24 mouse cellular contexts compared by ENCODE assay signal in the genomic region with DNA sequence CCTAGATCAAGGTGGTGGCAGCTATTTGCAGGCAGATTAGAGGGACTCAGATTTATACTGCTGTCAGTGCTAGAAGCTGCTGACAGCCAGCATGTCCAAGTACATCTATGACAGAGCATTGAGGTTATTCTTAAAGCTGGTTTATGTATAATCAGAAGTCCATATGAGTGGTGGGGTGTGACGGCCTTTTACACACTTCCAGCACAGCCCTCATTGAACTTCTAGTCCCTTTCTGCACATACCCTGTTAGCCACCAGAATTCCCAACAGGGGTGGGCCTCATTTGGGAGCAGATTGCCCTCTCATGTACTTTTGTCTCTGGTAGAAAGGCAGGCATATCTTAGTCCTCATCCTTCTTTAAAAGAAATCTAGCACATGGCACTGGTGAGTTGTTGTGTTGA.
DNase-seq lines count a peak whose midpoint lies in the region; ATAC-seq and TF ChIP-seq lines count a peak whose summit lies in the region.
"Had no signal": no experiment of that assay in that cellular context is flagged by ENCODE, and none has a peak within 500 bp of the region (broad histone marks: within the 10 kb centered on the region; RNA-seq: fewer than 3 reads in every experiment).

No protein-coding gene starts in this region.

- TF ChIP-seq POLR2A in kidney, adult 2 months (IDR thresholded peaks at IDR 0.05; ENCODE audit: low read depth, low read length), result no peak

- WGBS in kidney, embryonic 15.5 days, result 81% methylated on average over 1 of the region's 1 CpGs
- WGBS in kidney, postnatal 0 days, result 62% methylated on average over 1 of the region's 1 CpGs
- WGBS in kidney, adult 2 months, result 88% methylated on average over 1 of the region's 1 CpGs
- WGBS in midbrain, embryonic 11.5 days, result 83% methylated on average over 1 of the region's 1 CpGs
- WGBS in midbrain, postnatal 0 days, result 74% methylated on average over 1 of the region's 1 CpGs

- DNase-seq in kidney, postnatal 36 days, result no peak
- DNase-seq in kidney, postnatal 0 days (ENCODE audit: low spot score), result no peak
- no peak for DNase-seq in kidney, adult 2 months
- DNase-seq in midbrain, embryonic 11.5 days (ENCODE audit: low spot score, missing footprints), result peak; percentile 71
- no peak for DNase-seq in midbrain, postnatal 0 days (ENCODE audit: low spot score)
- DNase-seq: adrenal gland, adult 8-10 months; adrenal gland, postnatal 14 days; adrenal gland, postnatal 36 days; B cell, adult 2 months; cerebellum, adult 11-12 months; cerebellum, adult 2 months; cerebellum, adult 9-10 months; cerebellum, postnatal 10 days; cerebellum, postnatal 25 days had no signal

- H3K4me1 ChIP-seq in kidney, embryonic 15.5 days, result no peaks in the 10 kb centered on the region
- H3K4me1 ChIP-seq in kidney, postnatal 0 days (replicated peaks; ENCODE audit: insufficient read depth, low read length), result no peaks in the 10 kb centered on the region
- no peaks in the 10 kb centered on the region for H3K4me1 ChIP-seq in kidney, adult 2 months (ENCODE audit: control insufficient read depth, insufficient read depth, low read length)
- H3K4me1 ChIP-seq in midbrain, embryonic 11.5 days (ENCODE audit: control insufficient read depth, insufficient read depth, low read length), result no peaks in the 10 kb centered on the region
- no peaks in the 10 kb centered on the region for H3K4me1 ChIP-seq in midbrain, postnatal 0 days (ENCODE audit: insufficient read depth, low read length)
- H3K4me1 ChIP-seq: embryonic facial prominence, embryonic 10.5 days; embryonic facial prominence, embryonic 12.5 days; forebrain, embryonic 13.5 days; forebrain, embryonic 15.5 days had no signal

- H3K4me3 ChIP-seq in kidney, embryonic 15.5 days (replicated peaks), result no peak overlapping the region
- no peak overlapping the region for H3K4me3 ChIP-seq in kidney, postnatal 0 days (replicated peaks; ENCODE audit: low read depth, low read length)
- H3K4me3 ChIP-seq in kidney, adult 2 months (ENCODE audit: insufficient read depth, low read depth, low read length), result no peak overlapping the region
- H3K4me3 ChIP-seq in midbrain, embryonic 11.5 days (ENCODE audit: low read depth, low read length), result no peak overlapping the region
- no peak overlapping the region for H3K4me3 ChIP-seq in midbrain, postnatal 0 days (ENCODE audit: low read depth, low read length)
- H3K4me3 ChIP-seq: embryonic facial prominence, embryonic 10.5 days; embryonic facial prominence, embryonic 12.5 days; forebrain, embryonic 13.5 days; forebrain, embryonic 15.5 days had no signal

- H3K9ac ChIP-seq in kidney, embryonic 15.5 days, result no peak overlapping the region
- no peak overlapping the region for H3K9ac ChIP-seq in kidney, postnatal 0 days (ENCODE audit: low read depth, low read length)
- no peak overlapping the region for H3K9ac ChIP-seq in midbrain, embryonic 11.5 days (ENCODE audit: low read length)
- no peak overlapping the region for H3K9ac ChIP-seq in midbrain, postnatal 0 days (replicated peaks; ENCODE audit: low read length, poor library complexity, severe bottlenecking)
- H3K9ac ChIP-seq: embryonic facial prominence, embryonic 12.5 days; forebrain, embryonic 13.5 days; forebrain, embryonic 15.5 days had no signal

- no peak overlapping the region for H3K4me2 ChIP-seq in kidney, embryonic 15.5 days
- no peak overlapping the region for H3K4me2 ChIP-seq in kidney, postnatal 0 days (ENCODE audit: low read length)
- no peak overlapping the region for H3K4me2 ChIP-seq in midbrain, embryonic 11.5 days
- no peak overlapping the region for H3K4me2 ChIP-seq in midbrain, postnatal 0 days (ENCODE audit: low read depth, low read length, poor library complexity, severe bottlenecking)
- H3K4me2 ChIP-seq: embryonic facial prominence, embryonic 12.5 days; forebrain, embryonic 13.5 days; forebrain, embryonic 15.5 days had no signal

- H3K9me3 ChIP-seq in kidney, embryonic 15.5 days (replicated peaks), result no peaks in the 10 kb centered on the region
- H3K9me3 ChIP-seq in kidney, postnatal 0 days (replicated peaks; ENCODE audit: low read length), result no peaks in the 10 kb centered on the region
- no peaks in the 10 kb centered on the region for H3K9me3 ChIP-seq in midbrain, embryonic 11.5 days (ENCODE audit: control insufficient read depth, low read length)
- no peaks in the 10 kb centered on the region for H3K9me3 ChIP-seq in midbrain, postnatal 0 days (ENCODE audit: low read length)
- H3K9me3 ChIP-seq: embryonic facial prominence, embryonic 10.5 days; embryonic facial prominence, embryonic 12.5 days; forebrain, embryonic 13.5 days; forebrain, embryonic 15.5 days; G1E had no signal

- H3K27ac ChIP-seq in kidney, embryonic 15.5 days, result no peak overlapping the region
- H3K27ac ChIP-seq in kidney, postnatal 0 days, result no peak overlapping the region
- H3K27ac ChIP-seq in kidney, adult 2 months (ENCODE audit: insufficient read depth, low read depth, low read length), result no peak overlapping the region
- H3K27ac ChIP-seq in midbrain, embryonic 11.5 days (ENCODE audit: low read depth, low read length), result no peak overlapping the region
- no peak overlapping the region for H3K27ac ChIP-seq in midbrain, postnatal 0 days (ENCODE audit: low read depth, low read length)
- H3K27ac ChIP-seq: embryonic facial prominence, embryonic 10.5 days; embryonic facial prominence, embryonic 12.5 days; forebrain, embryonic 13.5 days; forebrain, embryonic 15.5 days had no signal

- 0 out of 2 replicates have a peak, but pooled peaks have one; percentile 29 for ATAC-seq in kidney, embryonic 15.5 days (replicated peaks; ENCODE audit: low FRiP score)
- peak; percentile 79 for ATAC-seq in kidney, postnatal 0 days (replicated peaks; ENCODE audit: low FRiP score, low read depth)
- ATAC-seq in midbrain, embryonic 11.5 days (ENCODE audit: low FRiP score), result no peak
- ATAC-seq in midbrain, postnatal 0 days (ENCODE audit: low FRiP score), result no peak
- ATAC-seq: activated CD4-positive, CD25-positive, alpha-beta regulatory T cell, adult 4 months; CD4-positive, CD25-positive, alpha-beta regulatory T cell, adult 4 months; forebrain, embryonic 13.5 days; forebrain, embryonic 15.5 days; Patski had no signal

- no peaks in the 10 kb centered on the region for H3K36me3 ChIP-seq in kidney, embryonic 15.5 days
- H3K36me3 ChIP-seq in kidney, postnatal 0 days (ENCODE audit: insufficient read depth, low read length), result no peaks in the 10 kb centered on the region
- H3K36me3 ChIP-seq in kidney, adult 2 months (ENCODE audit: control insufficient read depth, insufficient read depth, low read length), result no peaks in the 10 kb centered on the region
- no peaks in the 10 kb centered on the region for H3K36me3 ChIP-seq in midbrain, embryonic 11.5 days (ENCODE audit: control insufficient read depth, insufficient read depth, low read length)
- H3K36me3 ChIP-seq in midbrain, postnatal 0 days (ENCODE audit: insufficient read depth, low read length), result no peaks in the 10 kb centered on the region
- H3K36me3 ChIP-seq: embryonic facial prominence, embryonic 10.5 days; embryonic facial prominence, embryonic 12.5 days; forebrain, embryonic 15.5 days; G1E had no signal

- no peaks in the 10 kb centered on the region for H3K27me3 ChIP-seq in kidney, embryonic 15.5 days
- no peaks in the 10 kb centered on the region for H3K27me3 ChIP-seq in kidney, postnatal 0 days (ENCODE audit: insufficient read depth, low read length)
- H3K27me3 ChIP-seq in kidney, adult 2 months (replicated peaks; ENCODE audit: control insufficient read depth, insufficient read depth, low read length), result no peaks in the 10 kb centered on the region
- no peaks in the 10 kb centered on the region for H3K27me3 ChIP-seq in midbrain, embryonic 11.5 days (ENCODE audit: control insufficient read depth, insufficient read depth, low read length)
- no peaks in the 10 kb centered on the region for H3K27me3 ChIP-seq in midbrain, postnatal 0 days (ENCODE audit: insufficient read depth, low read length)
- H3K27me3 ChIP-seq: CH12.LX; embryonic facial prominence, embryonic 12.5 days; forebrain, embryonic 13.5 days; forebrain, embryonic 15.5 days; Patski had no signal

- TF ChIP-seq CTCF in kidney, postnatal 0 days (IDR thresholded peaks at IDR 0.05; ENCODE audit: low read depth), result no peak
- no peak for TF ChIP-seq CTCF in kidney, adult 2 months (conservative IDR thresholded peaks at IDR 0.05; ENCODE audit: insufficient read depth, insufficient read length, low read depth, low read length)
- TF ChIP-seq CTCF in midbrain, postnatal 0 days (IDR thresholded peaks at IDR 0.05), result no peak

Comparison
In these comparisons a context has a peak if more than half of its experiments do, and no peak if none do; other contexts are left out.
1. ATAC-seq: peak in kidney, embryonic 15.5 days (single experiment) and kidney, postnatal 0 days (single experiment); none in midbrain, embryonic 11.5 days (single experiment) and midbrain, postnatal 0 days (single experiment).